Mouse (Mus musculus) limb, embryonic 14.5 days (tissue): ENCODE results near the gene Rps19bp1. TPM values are rescaled to one million over a fixed set of nuclear protein-coding genes. Genes with fewer than 3 reads are reported as not detected.
A peak's percentile ranks its signal among the peaks of the same experiment; 100 is the strongest.

Experiments used
- ATAC-seq: fragments of 200-750 bp; cut with Nextera tagmentation; 2 replicates; pipeline ENCODE4 v1.8.0; 2017; ENCODE audit warnings: low read depth, moderate number of reproducible peaks, moderate TSS enrichment; ENCODE audit not compliant: low FRiP score
- DNase-seq: peaks from one replicate; pipeline ENCODE4 v3.0.0-alpha.2; 2015; ENCODE audit warnings: low spot score
- H3K27ac ChIP-seq: fragments of 300-500 bp; sonication (generic); replicated peaks from 2 replicates; pipeline ENCODE4 v1.5.1; 2014; ENCODE audit warnings: low read depth, mild to moderate bottlenecking, low read length, moderate library complexity, mixed read lengths
- H3K27me3 ChIP-seq: fragments of 300-500 bp; sonication (generic); 2 replicates; pipeline ENCODE4 v1.6.1; 2014; ENCODE audit warnings: low read length, mixed read lengths; ENCODE audit not compliant: control insufficient read depth, insufficient read depth
- H3K36me3 ChIP-seq: fragments of 300-500 bp; sonication (generic); 2 replicates; pipeline ENCODE4 v1.6.1; 2014; ENCODE audit warnings: mild to moderate bottlenecking, low read length, moderate library complexity, mixed read lengths; ENCODE audit not compliant: control insufficient read depth, insufficient read depth
- H3K4me1 ChIP-seq: fragments of 300-500 bp; sonication (generic); 2 replicates; pipeline ENCODE4 v1.6.1; 2014; ENCODE audit warnings: antibody characterized with exemption, low read length, mixed read lengths; ENCODE audit not compliant: control insufficient read depth, insufficient read depth
- H3K4me2 ChIP-seq: fragments of 300-500 bp; sonication (generic); replicated peaks from 2 replicates; pipeline ENCODE4 v1.6.1; 2014; ENCODE audit warnings: low read depth, mild to moderate bottlenecking, low read length, moderate library complexity; ENCODE audit not compliant: severe bottlenecking
- H3K4me3 ChIP-seq: fragments of 300-500 bp; sonication (generic); replicated peaks from 2 replicates; pipeline ENCODE4 v1.5.1; 2014; ENCODE audit warnings: low read length
- H3K9ac ChIP-seq: fragments of 300-500 bp; sonication (generic); 2 replicates; pipeline ENCODE4 v1.6.1; 2014; ENCODE audit warnings: mild to moderate bottlenecking, low read depth, low read length, moderate library complexity; ENCODE audit not compliant: severe bottlenecking
- H3K9me3 ChIP-seq: fragments of 300-500 bp; sonication (generic); 2 replicates; pipeline ENCODE4 v1.6.1; 2016; ENCODE audit warnings: low read length; ENCODE audit not compliant: control insufficient read depth
- POLR2A ChIP-seq: fragments of 200-500 bp; IDR thresholded peaks from 2 replicates; pipeline ENCODE4 v1.8.0; 2012; ENCODE audit warnings: inconsistent platforms, mild to moderate bottlenecking, moderate library complexity, borderline replicate concordance; ENCODE audit not compliant: insufficient read depth, insufficient read length; ENCODE audit errors: extremely low read depth
- WGBS: fragments of 180-500 bp; shearing (Covaris S2); extraction: QIAGEN DNeasy Blood & Tissue Kit; methylation state at CpG from one replicate; pipeline ENCODE4 v1.1.7; 2014; 5-methylcytosine and 5-hydroxymethylcytosine counted together
- polyA plus RNA-seq, 2 experiments: library from polyadenylated mRNA; depleted of rRNA in 1 of 2; stranded (reverse) in 1 of 2; unstranded in 1 of 2; fragments of >200 nt; fragmentation: Nextera tagmentation in 1 of 2; extraction: Ambion mirVana in 1 of 2; gene quantifications; 2 replicates each; pipeline versions ENCODE4 v1.2.1 to v1.2.3; 2012 to 2014

Gene Rps19bp1
- polyA plus RNA-seq, 2 experiments, result 44.2 to 61.1 TPM

DNA sequence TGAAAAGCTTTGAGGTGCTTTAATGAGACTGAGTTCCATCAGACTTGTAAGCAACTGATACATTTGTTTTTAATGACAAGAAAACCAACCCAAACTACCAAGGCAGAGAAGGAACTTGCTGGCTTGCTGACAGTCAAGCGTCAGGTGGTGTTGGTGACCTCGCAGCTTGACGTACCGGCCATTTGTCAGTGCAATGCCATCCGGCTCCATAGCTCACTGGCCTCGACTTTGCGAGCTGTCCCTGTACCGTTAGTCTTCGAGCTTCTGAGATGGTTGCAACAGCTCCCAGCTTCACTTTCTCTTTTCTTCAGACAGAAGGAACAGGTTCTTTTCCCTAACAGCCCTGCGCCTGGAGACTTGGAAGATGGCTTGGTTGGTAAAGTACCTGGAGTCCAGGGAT, 46.6 kb downstream of the Rps19bp1 start:
- DNase-seq, result no peak
- Histone ChIP-seq H3K9ac (no peak overlapping the region), H3K4me2 (no peak overlapping the region), H3K9me3 (no peaks in the 10 kb centered on the region), H3K27ac (no peak overlapping the region), H3K4me1 (no peaks in the 10 kb centered on the region), H3K36me3 (peaks cover 18% of the 10 kb centered on the region), H3K4me3 (no peak overlapping the region), H3K27me3 (no peaks in the 10 kb centered on the region)
- TF ChIP-seq POLR2A, result no peak
- no peak for ATAC-seq
- 72% methylated on average over 10 of the region's 10 CpGs for WGBS

DNA sequence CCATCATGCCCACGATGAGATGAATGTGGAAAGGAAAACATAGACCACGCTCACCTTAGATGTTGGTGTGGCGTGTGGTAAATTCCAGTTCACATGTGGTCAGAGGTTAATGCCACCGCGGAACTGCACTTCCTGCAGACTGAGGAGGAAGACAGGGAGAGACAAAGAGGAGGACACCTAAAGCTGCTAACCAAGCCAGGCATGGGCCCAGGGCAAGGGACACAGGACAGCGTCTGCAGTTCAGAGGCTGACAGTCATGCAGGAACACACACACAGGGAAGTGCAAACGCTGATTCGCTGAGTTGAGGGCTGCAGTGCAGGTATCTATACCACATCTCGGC, 47.7 kb downstream of the Rps19bp1 start:
- H3K9me3 ChIP-seq, result no peaks in the 10 kb centered on the region
- DNase-seq (no peak), ATAC-seq (no peak)
- no peak for TF ChIP-seq POLR2A
- no peaks in the 10 kb centered on the region for H3K4me1 ChIP-seq
- H3K4me3 ChIP-seq, result no peak overlapping the region
- H3K9ac ChIP-seq, result no peak overlapping the region
- H3K27me3 ChIP-seq, result no peaks in the 10 kb centered on the region
- no peak overlapping the region for H3K27ac ChIP-seq
- peaks cover 28% of the 10 kb centered on the region for H3K36me3 ChIP-seq
- WGBS, result 58% methylated on average over 9 of the region's 9 CpGs
- H3K4me2 ChIP-seq, result no peak overlapping the region

DNA sequence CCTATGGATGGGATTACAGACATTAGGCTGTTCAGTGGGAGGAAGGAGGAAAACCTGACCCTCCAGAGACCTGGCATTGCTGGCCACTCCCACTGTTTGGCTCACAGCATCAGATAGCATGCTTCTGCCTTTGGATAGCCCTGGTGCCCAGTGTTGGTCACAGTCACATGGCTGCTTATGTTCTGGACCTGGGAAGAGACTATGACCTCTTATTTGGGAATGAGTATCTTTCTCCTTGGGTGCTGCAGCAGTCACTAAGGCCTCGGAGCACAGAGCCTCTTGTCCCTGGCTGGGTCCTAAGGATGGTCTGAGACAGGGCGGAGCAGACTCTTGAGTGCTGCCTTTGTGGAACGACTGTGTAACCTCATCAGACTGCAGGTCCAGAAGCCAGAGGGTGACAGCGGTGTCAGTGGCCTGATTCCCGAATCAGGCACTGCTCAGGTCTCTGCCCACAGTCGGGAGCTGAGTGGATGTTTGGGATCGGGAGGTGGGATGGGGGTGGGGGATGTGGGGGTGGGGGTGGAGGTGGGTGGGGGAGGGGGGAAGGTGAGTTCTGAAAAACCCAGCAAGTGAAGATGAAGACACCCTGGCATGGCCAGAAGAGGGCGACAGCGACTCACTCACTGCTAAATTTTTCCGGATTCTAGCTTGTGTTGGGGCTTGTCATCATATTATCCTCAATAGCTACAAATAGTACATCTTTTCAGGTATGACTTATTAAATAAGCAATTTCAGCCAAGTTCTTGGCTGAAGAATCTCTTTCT, 48.2 kb downstream of the Rps19bp1 start:
- no peak overlapping the region for H3K4me3 ChIP-seq
- H3K9ac ChIP-seq, result no peak overlapping the region
- H3K27me3 ChIP-seq, result no peaks in the 10 kb centered on the region
- ATAC-seq (no peak), DNase-seq (peak; percentile 55)
- H3K4me1 ChIP-seq, result no peaks in the 10 kb centered on the region
- H3K27ac ChIP-seq, result no peak overlapping the region
- 17% methylated on average over 9 of the region's 10 CpGs for WGBS
- H3K9me3 ChIP-seq, result no peaks in the 10 kb centered on the region
- H3K4me2 ChIP-seq, result no peak overlapping the region
- TF ChIP-seq POLR2A, result no peak
- peaks cover 32% of the 10 kb centered on the region for H3K36me3 ChIP-seq

DNA sequence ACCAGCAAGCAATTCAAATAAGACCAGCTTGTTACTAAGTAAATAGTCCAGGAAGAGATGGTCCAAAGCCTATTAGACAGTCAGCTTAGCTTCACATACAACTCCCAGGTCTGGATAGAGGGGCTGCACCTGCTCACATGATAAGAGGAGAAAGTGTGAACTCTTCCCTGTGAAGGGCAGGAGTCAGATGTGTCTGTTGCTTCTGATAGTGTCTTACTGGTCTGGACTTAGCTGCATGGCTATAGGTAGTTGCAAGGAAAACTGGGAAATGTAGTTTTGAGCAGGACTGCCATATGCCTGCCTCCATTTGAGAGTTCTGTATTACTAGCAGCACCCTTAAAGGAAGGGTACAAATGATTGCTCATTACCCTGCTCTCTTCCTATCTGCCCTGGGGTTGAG, 50.4 kb downstream of the Rps19bp1 start:
- no peak overlapping the region for H3K4me2 ChIP-seq
- H3K4me1 ChIP-seq, result no peaks in the 10 kb centered on the region
- no peak for DNase-seq
- no peak for TF ChIP-seq POLR2A
- no peaks in the 10 kb centered on the region for H3K9me3 ChIP-seq
- no peak for ATAC-seq
- no peak overlapping the region for H3K4me3 ChIP-seq
- no peak overlapping the region for H3K9ac ChIP-seq
- H3K36me3 ChIP-seq, result peaks cover 32% of the 10 kb centered on the region
- no peak overlapping the region for H3K27ac ChIP-seq
- H3K27me3 ChIP-seq, result no peaks in the 10 kb centered on the region

Other genes starting within 250 kb of the Rps19bp1 start
- gene Pdgfb, start 249.3 kb downstream of the Rps19bp1 start, polyA plus RNA-seq (2012; rRNA removed), result 15.4 and 19.9 TPM in 2 replicates
- 4.2 and 5.0 TPM in 2 replicates for gene Pdgfb, start 249.3 kb downstream of the Rps19bp1 start, polyA plus RNA-seq (2014; fragmentation: Nextera tagmentation; extraction: Ambion mirVana)
- gene Syngr1, start 173.0 kb downstream of the Rps19bp1 start, polyA plus RNA-seq (2012; rRNA removed), result 10.8 and 11.0 TPM in 2 replicates
- 8.3 and 11.5 TPM in 2 replicates for gene Syngr1, start 173.0 kb downstream of the Rps19bp1 start, polyA plus RNA-seq (2014; fragmentation: Nextera tagmentation; extraction: Ambion mirVana)
- 1,074 and 1,569 TPM in 2 replicates for gene Rpl3, start 172.4 kb downstream of the Rps19bp1 start, polyA plus RNA-seq (2012; rRNA removed)
- 1,384 and 1,387 TPM in 2 replicates for gene Rpl3, start 172.4 kb downstream of the Rps19bp1 start, polyA plus RNA-seq (2014; fragmentation: Nextera tagmentation; extraction: Ambion mirVana)
- 43.1 and 56.5 TPM in 2 replicates for gene Tab1, start 131.2 kb downstream of the Rps19bp1 start, polyA plus RNA-seq (2012; rRNA removed)
- gene Tab1, start 131.2 kb downstream of the Rps19bp1 start, polyA plus RNA-seq (2014; fragmentation: Nextera tagmentation; extraction: Ambion mirVana), result 34.6 and 39.4 TPM in 2 replicates
- 18.1 and 23.9 TPM in 2 replicates for gene Mgat3, start 90.6 kb downstream of the Rps19bp1 start, polyA plus RNA-seq (2012; rRNA removed)
- gene Mgat3, start 90.6 kb downstream of the Rps19bp1 start, polyA plus RNA-seq (2014; fragmentation: Nextera tagmentation; extraction: Ambion mirVana), result 6.7 and 8.0 TPM in 2 replicates
- 13.3 and 14.0 TPM in 2 replicates for gene Mief1, start 30.3 kb downstream of the Rps19bp1 start, polyA plus RNA-seq (2012; rRNA removed)
- gene Mief1, start 30.3 kb downstream of the Rps19bp1 start, polyA plus RNA-seq (2014; fragmentation: Nextera tagmentation; extraction: Ambion mirVana), result 29.9 and 32.7 TPM in 2 replicates
- not detected in 2 replicates for gene AC140267.1, start 28.5 kb downstream of the Rps19bp1 start, polyA plus RNA-seq (2012; rRNA removed)
- gene AC140267.1, start 28.5 kb downstream of the Rps19bp1 start, polyA plus RNA-seq (2014; fragmentation: Nextera tagmentation; extraction: Ambion mirVana), result not detected in 2 replicates
- 319 and 398 TPM in 2 replicates for gene Atf4, start 9.1 kb downstream of the Rps19bp1 start, polyA plus RNA-seq (2012; rRNA removed)
- gene Atf4, start 9.1 kb downstream of the Rps19bp1 start, polyA plus RNA-seq (2014; fragmentation: Nextera tagmentation; extraction: Ambion mirVana), result 124 and 141 TPM in 2 replicates
- gene Cacna1i, start 22.9 kb upstream of the Rps19bp1 start, polyA plus RNA-seq (2012; rRNA removed), result 0.12 and 0.34 TPM in 2 replicates
- 0.03 TPM in 1 of 2 replicates, not detected in the other for gene Cacna1i, start 22.9 kb upstream of the Rps19bp1 start, polyA plus RNA-seq (2014; fragmentation: Nextera tagmentation; extraction: Ambion mirVana)